Mouse (Mus musculus) embryonic facial prominence, embryonic 13.5 days (tissue): ENCODE measurements at regions not wholly inside any gene's neighbourhood (a gene's known extent, or its start where the extent isn't known, plus 50 kb on each side); places are given as distances from the start of the nearest gene placed in this dataset.
A peak's percentile ranks its signal among the peaks of the same experiment; 100 is the strongest.
"Not testable (repeated sequence)": the region's sequence is repeated elsewhere in the genome, so short reads cannot be mapped to it uniquely, and the experiment has no call there.

ENCODE experiments used
- ATAC-seq: fragments of 200-750 bp; cut with Nextera tagmentation; 2 replicates; pipeline ENCODE4 v1.8.0; 2017; ENCODE audit warnings: low read depth; ENCODE audit not compliant: insufficient number of reproducible peaks, insufficient read depth, low FRiP score, low TSS enrichment
- H3K27ac ChIP-seq: fragments of 300-500 bp; sonication (generic); 2 replicates; pipeline ENCODE4 v1.5.1; 2015; ENCODE audit warnings: moderate library complexity, mild to moderate bottlenecking, inconsistent platforms
- H3K27me3 ChIP-seq: fragments of 300-500 bp; sonication (generic); 2 replicates; pipeline ENCODE4 v1.6.1; 2015; ENCODE audit warnings: mild to moderate bottlenecking, inconsistent platforms
- H3K36me3 ChIP-seq: fragments of 300-500 bp; sonication (generic); 2 replicates; pipeline ENCODE4 v1.6.1; 2015; ENCODE audit warnings: mild to moderate bottlenecking, inconsistent platforms
- H3K4me1 ChIP-seq: fragments of 300-500 bp; sonication (generic); 2 replicates; pipeline ENCODE4 v1.6.1; 2015; ENCODE audit warnings: inconsistent platforms
- H3K4me2 ChIP-seq: fragments of 300-500 bp; sonication (generic); 2 replicates; pipeline ENCODE4 v1.6.1; 2015; ENCODE audit warnings: moderate library complexity, mild to moderate bottlenecking, inconsistent platforms
- H3K4me3 ChIP-seq: fragments of 300-500 bp; sonication (generic); 2 replicates; pipeline ENCODE4 v1.5.1; 2015; ENCODE audit warnings: mild to moderate bottlenecking, inconsistent platforms
- H3K9ac ChIP-seq: fragments of 300-500 bp; sonication (generic); 2 replicates; pipeline ENCODE4 v1.6.1; 2015; ENCODE audit warnings: mild to moderate bottlenecking, inconsistent platforms
- H3K9me3 ChIP-seq: fragments of 300-500 bp; sonication (generic); 2 replicates; pipeline ENCODE4 v1.6.1; 2016; ENCODE audit warnings: inconsistent platforms
- WGBS: fragments of 180-500 bp; shearing (Covaris S2); methylation state at CpG from one replicate; pipeline ENCODE4 v1.1.7; 2015; ENCODE audit warnings: mixed read lengths; 5-methylcytosine and 5-hydroxymethylcytosine counted together

DNA sequence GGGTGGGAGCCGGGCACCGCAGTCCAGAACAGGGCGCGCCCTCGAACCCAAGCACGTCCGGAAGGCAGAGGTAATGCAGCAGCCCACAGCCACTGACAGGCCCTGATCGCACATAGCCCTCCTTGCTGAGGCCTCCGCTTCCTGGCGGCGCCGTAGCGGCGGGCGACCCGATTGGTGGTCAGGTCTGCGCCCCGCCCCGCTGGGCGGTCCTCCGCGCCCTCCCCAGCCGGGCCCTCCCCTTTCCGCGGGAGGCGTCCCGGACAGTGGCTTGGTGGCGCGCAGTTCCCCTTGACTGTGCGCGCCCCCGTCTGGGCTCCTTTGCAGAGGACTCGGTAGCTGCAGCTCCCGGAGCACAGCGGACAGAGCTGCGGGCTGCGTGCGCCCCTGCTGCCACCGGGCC lies 375.5 kb upstream of the Asap2 start:
- not testable (repeated sequence) for H3K27ac ChIP-seq, ATAC-seq, H3K27me3 ChIP-seq, H3K36me3 ChIP-seq, H3K9me3 ChIP-seq, H3K4me2 ChIP-seq, H3K4me1 ChIP-seq
- H3K9ac ChIP-seq: peak overlapping the region; percentile 64; the same call in 1 of the 2 replicates
- WGBS: under 1% methylated on average over 24 of the region's 39 CpGs
- H3K4me3 ChIP-seq: peak overlapping the region; percentile 43
